Mouse (Mus musculus) megakaryocyte, adult 5-6 weeks (primary cell): ENCODE data around the gene AI661453. TPM values are rescaled to one million over a fixed set of nuclear protein-coding genes. Genes with fewer than 3 reads are reported as not detected.
"Not testable (repeated sequence)": the region's sequence is repeated elsewhere in the genome, so short reads cannot be mapped to it uniquely, and the experiment has no call there.

ENCODE experiments used
- ATAC-seq: 2 replicates; pipeline ENCODE4 v1.8.0; 2016; ENCODE audit warnings: mild to moderate bottlenecking, inconsistent platforms; ENCODE audit not compliant: poor library complexity, severe bottlenecking
- total RNA-seq, 2 experiments: library from RNA; stranded (forward) in 1 of 2; stranded (reverse) in 1 of 2; fragments of 153-499, 151-499 nt in 1 of 2; fragments of 221-1000, 200-1000 nt in 1 of 2; gene quantifications; 2 replicates each; pipeline versions ENCODE4 v1.2.3 to v1.2.4; 2015 to 2017

Gene AI661453
- total RNA-seq (2015) (0.25 and 0.38 TPM in 2 replicates), total RNA-seq (2017) (0.16 TPM in 1 of 2 replicates, not detected in the other)

DNA sequence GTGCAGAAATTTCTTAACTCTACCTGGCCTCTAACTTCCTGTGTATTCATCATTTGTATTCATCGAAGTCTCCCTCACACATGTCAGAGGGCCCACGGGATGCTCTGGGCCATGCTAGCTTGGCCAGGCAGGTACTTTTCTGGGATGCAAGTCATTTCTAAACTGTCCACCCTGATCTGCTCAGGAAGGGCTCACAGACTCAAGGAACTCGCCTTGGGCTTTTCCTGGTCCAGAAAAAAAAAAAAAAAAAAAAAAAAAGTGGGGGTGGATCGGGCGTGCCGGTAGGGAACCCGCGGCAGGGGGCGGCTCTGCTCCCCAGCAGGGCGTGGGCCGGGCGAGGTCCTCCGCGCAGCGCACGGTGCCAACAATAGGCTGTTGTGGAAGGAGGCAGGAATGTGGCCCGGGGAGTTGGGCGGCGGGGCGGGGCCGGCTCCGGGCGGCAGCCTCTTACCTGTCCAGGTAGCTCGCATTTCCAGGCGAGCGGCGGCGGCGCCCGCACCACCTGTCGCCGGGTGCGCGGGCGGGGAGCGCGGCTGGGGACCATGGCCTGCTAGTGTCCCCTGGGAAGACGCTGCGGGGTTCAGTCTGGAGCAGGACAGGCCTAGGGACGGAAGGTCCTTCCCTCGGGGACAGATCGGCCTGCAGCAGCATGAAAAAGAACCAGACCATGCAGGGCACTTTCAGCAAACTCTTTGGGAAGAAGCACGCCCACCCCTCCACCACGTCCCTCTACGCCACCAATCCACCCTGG lies at the start of gene AI661453:
AI661453 (plus strand) TSS at position 460 of the 751 bp plus-strand sequence.
- ATAC-seq: no peak

DNA sequence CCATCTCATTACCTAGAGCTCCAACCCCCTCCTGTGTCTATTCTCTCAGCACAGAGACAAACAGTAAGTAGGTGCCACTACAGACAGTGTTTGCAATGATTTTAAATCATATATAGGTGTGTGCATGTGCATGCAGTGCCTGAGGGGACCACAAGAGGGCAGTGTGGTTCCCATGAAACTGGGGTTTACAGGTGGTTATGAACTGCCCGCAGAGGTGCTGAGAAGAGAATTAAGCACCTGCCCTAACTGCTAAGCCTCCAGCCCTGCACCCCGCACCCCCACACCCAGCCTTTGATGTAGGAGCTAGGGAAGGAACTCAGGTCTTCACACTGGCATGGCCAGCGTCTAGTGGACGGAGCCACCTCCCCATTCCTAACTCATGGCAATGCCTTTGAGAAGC lies 49.8 kb upstream of the AI661453 start:
- ATAC-seq: peak; percentile 68

DNA sequence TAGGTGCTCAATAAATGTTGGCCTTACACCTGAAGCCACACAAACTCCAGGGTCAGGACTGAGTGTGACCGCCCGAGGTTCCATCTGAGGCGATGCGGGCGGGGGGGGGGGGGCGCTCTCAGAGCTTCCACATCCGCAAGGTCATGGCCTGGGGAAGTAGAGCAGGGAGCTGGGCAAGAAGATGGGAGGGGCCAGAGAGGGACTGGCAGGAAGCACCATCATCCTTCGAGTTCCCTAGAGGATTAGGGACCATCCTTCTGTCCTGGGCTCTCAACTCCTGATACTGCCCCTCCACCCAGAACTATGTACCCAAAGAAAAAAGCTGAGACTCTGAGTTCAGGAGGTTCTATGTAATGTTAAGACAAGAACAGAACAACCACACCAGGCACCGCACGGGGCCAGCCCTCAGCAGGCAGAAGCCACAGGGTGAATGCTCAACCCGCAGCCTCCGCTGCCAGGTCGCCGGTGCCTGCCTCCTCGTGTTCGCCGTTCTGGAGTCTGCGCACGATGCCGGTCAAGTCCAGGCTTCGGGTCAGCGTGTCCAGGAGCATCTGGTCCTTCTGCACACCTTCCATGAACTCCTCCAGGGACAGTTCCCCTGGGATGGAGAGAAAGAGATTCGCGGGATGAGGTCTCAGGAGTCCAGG lies 42.1 kb upstream of the AI661453 start:
- peak; percentile 75 for ATAC-seq

DNA sequence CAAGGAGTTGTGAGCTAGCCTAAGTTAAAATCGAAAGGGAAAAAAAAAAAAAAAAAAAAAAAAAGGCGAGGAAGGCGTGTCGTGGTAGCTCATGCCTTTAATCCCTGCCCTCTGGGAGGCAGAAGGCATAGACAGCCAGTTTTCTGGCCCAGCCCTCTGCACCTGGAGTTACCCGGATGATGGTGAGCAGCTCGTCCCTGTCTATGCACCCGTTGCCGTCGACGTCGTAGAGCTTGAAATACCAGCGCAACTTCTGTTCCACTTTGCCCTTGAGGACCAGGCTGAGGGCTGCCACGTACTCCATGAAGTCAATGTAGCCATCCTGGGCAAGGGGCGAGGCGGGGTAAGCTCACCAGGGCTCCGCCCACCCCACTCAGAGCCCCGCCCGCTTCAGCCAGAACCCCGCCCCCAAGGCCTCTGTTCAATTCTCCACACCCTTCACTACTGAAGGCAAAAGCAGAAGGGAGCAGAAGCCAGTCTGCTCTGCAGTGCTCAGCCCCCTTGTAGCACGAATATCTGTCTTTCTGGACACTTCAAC lies 41.0 kb upstream of the AI661453 start:
- peak; percentile 89 for ATAC-seq

DNA sequence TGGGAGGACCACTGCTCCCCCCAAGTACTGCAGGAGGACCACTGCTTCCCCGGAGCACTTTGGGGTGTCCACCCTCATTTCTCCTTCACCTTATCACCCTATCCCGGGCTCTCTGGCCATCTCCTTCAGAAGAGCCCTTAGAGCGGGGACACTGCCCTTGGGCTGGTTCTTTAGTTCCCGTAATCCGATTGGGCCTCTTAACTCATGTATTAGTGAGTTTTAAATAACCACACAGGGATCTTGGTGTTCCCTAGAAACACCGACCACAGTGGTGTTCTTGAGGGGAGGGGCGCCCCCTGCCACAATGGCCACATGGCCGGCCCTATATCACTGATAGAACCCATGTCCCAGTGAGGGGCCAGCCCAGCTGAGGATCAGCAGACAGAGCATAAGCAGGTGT lies 37.3 kb upstream of the AI661453 start:
- ATAC-seq: no peak

DNA sequence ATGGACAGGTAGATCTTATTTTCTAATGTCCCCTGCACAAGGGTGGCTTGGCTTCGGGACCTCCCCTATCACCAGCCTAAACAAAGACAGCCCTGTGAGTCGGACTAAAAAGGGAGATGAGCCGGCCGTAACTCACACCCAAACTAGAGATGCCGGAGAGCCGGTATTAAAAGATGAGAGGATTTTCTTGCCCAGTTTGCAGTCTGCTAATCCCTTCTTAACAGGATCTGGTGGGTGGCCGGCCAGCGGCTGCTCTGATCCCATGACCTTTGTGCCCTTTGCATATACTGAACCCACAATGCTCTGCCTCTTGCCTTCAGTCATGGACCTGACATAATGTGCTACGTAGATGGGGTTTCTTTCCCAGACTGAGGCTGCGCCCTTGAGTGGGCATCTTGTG lies 36.0 kb upstream of the AI661453 start, which contains the start of gene Guca1a:
Guca1a (minus strand) TSS at position 134 of the 400 bp plus-strand sequence.
- ATAC-seq: no peak

DNA sequence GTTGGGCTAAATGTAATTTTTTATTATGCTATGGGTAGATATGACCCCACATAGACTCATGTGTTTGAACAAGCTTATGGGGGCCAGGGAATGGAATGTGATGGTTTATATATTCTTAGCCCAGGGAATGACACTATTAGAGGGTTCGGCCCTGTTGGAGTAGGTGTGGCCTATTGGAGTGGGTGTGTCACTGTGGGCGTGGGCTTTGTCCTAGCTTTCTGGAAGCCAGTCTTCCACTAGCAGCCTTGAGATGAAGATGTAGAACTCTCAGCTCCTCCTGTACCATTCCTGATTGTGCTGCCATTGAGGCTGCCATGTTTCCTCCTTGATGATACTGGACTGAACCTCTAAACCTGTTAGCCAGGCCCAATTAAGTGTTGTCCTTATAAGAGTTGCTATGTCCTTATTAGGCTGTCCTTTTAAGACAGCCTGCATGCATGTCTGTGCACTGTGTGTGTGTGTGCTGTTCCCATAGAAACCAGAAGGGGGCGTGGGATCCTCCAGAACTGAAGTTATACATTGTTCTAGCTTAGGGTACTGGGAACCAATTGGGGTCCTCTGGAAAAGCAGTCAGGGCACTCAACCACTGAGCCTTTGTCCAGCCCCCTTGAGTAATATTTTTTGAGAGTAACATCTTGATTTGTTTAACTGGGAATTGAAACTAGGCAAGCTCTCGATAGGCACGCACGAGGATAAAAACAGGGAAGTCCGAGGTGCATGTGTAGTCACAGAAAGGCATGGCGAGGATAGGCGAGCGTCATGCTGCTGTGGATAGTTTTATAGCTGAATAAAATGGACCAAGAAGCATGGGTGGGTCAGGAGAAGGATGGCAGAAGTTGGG lies 28.5 kb upstream of the AI661453 start:
- peak; percentile 55 for ATAC-seq

DNA sequence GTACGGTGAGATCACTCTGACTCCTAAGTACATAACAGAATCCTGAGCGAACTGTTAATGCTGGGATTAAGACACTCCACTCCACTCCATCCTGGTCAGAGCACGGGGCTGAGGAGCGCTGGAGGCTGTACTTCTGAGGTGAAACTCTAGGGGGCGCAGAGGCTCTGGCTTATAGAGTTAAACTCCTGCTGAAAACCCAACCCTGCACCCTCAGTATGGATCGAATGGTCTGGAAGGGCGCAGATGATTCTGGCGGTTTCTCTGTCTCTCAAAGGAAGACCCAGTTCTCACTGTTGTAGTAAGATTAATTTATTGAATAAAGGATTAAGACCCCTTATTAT lies 27.9 kb upstream of the AI661453 start:
- peak; percentile 77 for ATAC-seq

DNA sequence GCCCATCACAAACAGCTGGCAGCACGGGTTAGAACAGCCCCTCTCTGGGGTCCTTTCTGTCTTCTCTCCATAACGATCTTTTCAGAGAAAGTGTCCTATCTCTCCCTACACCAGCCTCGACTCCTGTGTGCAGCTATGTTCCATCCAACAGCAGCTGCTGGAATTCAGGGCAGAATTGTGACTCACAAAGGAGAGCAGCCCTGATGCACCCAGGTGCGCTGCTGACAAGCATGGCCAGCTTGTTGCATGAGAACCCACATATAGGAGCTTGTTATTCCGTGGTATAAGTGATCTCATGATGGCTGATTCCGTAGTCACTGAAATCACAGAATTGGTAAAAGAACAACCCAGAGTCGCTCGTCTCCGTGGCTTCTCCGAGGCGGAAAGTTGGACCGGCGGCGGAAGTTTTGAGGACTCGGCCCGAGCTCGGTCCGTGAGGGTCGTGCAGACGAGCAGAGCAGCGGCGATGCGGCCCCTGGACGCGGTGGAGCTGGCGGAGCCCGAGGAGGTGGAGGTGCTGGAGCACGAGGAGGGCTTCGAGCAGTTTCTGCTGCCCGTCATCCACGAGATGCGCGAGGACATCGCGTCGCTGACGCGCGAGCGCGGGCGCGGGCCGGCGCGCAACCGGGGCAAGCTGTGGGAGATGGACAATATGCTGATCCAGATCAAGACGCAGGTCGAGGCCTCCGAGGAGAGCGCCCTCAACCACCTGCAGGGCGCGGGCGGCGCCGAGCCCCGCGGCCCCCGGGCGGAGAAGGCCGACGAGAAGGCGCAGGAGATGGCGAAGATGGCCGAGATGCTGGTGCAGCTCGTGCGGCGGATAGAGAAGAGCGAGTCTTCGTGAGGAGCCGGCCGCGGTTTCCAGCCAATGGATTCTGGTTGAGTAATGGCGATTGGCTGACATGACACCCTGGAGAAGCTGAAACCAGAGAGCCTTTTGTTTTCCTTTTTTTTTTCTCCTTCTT lies 26.2 kb upstream of the AI661453 start:
- ATAC-seq: peak; percentile 59

DNA sequence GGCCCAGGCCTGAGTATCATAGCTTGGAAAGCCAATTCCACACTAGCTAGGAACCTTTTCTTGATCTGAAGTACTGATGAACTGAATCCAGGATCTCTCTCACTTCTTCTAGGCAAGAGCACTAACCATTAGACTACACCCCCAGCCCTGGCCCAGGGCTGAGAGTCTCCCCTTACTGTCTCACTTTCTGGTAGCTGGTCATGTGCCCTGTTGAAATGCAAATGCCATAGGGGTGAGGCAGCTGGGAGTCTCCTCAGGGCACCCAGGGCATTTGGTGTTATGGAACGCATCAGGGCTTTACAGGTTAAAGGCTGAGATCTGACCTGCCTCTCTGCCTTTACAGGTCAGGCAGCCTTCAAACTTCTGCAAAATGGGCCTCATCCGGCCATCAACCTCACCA lies 16.2 kb upstream of the AI661453 start:
- ATAC-seq: no peak

DNA sequence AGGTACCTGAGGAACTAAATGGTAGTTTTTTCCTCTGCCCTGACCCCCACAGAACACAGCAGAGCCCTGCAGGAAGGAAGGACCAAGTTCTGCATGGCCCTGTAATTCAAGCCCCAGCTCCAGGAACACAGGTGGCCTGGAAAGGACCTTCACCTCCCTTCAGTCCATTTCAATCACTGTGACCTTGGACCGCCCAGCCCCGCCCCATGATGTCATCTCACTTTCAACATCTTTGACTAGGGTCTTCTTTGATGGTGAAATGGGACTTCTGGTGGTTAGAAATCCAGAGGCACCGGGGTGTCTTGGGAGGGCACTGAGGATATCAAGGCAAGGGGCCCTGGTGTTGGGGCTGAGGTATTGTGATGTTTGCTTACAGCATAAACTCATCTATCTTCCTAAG lies 14.8 kb upstream of the AI661453 start:
- ATAC-seq: no peak

DNA sequence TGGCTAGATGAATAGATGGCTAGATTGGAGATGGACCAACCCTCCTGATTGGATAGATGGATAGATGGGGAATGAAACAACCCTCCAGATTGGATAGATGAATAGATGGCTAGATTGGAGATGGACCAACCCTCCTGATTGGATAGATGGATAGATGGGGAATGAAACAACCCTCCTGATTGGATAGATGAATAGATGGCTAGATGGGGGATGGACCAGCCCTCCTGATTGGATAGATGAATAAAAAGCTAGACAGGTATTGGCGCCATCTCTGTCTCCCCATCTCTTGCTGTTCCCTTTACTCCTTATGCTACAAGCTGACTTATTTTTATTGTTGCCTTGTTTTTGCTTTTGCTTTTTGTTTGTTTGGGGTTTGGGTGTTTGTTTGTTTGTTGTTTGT lies 13.8 kb upstream of the AI661453 start:
- ATAC-seq: not testable (repeated sequence)

DNA sequence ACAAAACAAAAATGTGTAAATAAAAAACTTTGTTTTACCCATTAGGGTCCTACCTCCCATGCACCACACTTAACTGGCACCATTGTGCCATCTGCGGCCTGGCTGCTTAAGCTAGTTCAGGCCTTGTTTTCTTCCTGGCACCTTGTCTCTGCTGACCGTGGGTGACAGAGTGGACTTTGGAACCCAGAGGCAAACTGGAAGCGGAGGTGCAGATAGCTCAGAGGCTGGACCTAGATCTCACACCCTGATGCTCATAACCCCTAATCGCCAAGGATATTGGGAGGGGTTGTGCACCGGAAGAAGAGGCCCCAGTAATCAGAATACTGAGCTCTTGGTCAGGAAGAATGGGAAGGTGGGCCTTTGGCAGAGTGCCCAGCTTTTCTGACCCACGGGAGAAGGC lies 12.2 kb upstream of the AI661453 start:
- no peak for ATAC-seq

DNA sequence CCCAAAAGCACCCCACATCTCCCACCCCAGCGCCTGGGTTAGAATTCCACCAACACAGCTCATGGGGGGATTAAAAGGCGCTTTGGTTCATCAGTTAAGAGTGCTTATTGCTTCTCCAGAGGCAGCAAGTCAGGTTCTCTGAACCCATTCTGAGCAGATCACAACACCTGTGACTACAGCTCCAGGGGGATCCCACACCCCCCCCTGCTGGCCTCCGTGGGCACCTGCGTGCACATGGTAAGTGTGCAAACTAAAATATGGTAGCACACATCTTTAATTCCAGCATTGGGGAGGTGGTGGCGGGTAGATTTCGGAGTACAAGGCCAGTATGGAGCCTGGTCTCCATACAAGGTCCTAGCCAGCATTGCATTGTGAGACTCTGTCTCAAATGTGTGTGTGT lies 9.1 kb upstream of the AI661453 start:
- ATAC-seq: no peak

DNA sequence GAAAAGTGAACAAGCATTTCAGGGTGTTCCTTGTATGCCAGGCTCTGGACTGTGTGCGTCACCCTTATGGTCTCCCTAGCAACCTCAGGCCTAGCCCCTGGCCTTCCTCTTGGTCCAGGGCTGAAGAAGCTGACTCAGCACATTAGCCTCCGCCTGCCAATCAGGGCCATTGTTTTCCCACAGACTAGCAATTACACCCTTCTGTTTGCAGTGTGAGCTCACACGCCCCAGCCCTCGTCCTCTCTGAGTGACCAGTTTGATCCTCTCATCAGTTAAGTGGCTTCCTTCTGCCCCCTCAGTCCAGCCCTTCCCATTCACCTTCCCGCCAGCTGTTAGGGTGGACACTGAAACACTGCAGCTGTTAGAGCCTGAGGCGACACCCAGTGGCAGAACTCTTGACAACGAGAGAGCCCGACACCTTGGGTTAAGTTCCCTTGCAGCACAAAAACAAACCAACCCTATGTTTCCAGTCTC lies 7.5 kb upstream of the AI661453 start:
- ATAC-seq: no peak

DNA sequence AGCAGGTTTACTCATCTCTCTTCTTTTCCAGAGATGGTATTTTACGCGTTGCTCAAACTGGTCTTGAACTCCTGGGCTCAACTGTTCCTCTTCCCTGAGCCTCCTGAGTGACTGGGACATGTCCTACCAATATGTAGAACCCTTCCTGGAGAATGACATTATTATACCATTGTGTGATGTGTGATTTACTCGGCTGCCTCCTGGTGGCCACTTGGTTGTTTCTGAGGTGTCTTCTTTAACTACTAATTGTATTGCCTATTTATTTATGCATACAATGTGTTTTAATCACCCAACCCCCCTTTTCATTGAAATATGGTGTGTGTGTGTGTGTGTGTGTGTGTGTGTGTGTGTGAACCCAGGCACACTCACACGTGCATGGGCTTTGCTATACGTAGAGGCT lies 5.6 kb upstream of the AI661453 start:
- no peak for ATAC-seq

DNA sequence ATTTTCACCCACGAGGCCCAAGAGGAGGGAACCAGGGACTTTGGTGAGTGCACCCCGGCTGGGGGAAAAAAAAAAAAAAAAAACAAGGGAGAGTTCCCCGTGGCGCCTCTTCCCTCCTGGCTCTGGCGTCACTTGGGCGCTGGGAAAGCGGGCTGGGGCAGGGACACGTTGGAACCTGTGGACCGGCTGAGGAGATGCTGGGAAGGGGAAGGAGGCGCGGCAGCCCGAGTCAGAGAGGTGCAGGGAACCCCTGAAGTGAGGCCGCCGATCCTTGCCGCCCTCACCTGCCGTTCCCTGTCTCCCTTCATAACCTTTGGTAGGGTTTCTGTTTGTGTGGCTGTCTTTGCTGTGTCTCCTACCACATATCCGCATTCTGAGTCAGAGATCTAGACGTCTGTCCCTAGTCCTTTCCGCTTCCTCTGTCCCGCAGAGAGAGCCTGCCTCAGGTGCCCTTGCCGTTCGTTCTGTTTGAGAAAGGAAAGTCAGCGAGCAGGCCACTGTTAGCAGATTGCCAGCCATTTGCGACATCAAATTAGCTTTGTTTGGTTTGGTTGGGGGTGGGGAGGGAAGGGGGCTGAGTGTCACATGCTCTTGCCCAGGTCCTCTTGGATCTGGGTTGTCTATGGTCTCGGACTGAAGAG lies 612 bp downstream of the AI661453 start, which contains the start of gene 1700001C19Rik:
1700001C19Rik (minus strand) TSS at position 470 of the 641 bp plus-strand sequence.
- ATAC-seq: peak; percentile 51

DNA sequence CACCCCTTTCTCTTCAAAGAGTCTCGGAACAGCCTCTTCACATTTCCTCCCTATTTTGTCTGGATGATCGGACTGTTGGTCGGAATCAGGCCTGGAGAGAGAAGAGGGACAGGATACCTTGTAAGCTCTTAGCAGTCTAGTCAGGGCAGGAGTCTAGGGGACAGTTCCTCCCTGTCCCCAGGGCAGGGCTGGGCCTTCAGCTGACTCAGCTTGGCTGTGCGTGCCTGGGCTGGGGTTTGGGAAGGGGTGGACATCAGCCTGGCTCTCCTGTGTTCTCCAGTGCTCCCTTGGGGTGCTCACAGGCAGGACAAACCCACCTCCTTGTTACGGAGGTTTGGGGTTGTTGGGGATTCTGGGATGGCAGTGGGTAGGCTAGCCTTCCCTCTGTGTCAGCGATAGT lies 2.2 kb downstream of the AI661453 start:
- ATAC-seq: no peak

DNA sequence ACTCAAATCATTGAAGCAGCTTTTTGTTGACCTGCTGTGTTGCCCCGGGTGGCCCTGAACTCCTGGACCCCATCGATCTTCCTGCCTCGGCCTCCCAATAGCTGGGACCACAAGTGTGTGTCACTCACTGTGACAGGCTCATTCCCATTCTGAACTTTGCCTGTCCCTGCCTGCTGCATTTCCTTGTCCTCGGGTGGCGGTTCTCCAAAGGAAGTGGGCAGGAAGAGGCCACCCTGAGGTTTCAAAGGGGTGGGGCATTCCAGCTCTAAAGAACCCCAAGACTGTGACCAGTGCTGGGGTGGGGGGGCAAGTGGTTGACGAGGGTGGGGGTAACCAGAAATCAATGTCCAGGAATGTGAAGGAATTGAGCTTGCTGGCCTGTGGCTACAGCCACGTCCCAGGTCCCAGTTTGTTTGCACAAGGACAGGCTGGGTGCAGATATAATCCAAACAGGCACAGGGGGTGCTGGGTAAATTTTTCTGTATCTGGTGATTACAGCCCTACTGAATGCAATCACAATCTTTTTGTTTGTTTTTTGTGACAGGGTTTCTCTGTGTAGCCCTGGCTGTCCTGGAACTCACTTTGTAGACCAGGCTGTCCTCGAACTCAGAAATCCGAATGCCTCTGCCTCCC lies 3.1 kb downstream of the AI661453 start:
- peak; percentile 39; the same call in 1 of the 2 replicates for ATAC-seq
